Mouse (Mus musculus): ENCODE measurements at regions not wholly inside any gene's neighbourhood (a gene's known extent, or its start where the extent isn't known, plus 50 kb on each side); places are given as distances from the start of the nearest gene placed in this dataset.
A peak's percentile ranks its signal among the peaks of the same experiment; 100 is the strongest.

DNA sequence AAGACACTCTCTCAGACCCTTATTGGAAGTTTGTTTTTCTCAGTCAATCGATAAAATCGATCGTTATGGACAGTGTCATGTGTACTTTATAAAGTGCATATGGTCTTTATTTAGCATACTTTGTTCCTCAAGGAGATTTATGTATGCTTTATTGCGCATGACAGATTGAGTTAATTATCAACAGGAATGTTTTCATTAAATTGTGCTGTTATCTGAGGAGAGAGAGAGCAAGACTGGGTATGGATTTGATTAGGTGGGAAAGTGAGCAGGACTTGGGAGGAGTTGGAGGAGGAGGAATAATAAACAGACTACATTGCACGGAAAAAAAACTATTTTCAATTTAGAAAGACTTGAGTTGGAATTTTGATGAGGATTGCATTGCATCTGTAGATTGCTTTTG is 183.8 kb upstream of the Sstr1 start:
- DNase-seq (ENCODE audit: low read depth): no peak

- no peak for DNase-seq (ENCODE audit: low read depth)
Observed at GRCm38 (mm10) chr12:58056368-58056860, 155.2 kb upstream of the Sstr1 start.

DNA sequence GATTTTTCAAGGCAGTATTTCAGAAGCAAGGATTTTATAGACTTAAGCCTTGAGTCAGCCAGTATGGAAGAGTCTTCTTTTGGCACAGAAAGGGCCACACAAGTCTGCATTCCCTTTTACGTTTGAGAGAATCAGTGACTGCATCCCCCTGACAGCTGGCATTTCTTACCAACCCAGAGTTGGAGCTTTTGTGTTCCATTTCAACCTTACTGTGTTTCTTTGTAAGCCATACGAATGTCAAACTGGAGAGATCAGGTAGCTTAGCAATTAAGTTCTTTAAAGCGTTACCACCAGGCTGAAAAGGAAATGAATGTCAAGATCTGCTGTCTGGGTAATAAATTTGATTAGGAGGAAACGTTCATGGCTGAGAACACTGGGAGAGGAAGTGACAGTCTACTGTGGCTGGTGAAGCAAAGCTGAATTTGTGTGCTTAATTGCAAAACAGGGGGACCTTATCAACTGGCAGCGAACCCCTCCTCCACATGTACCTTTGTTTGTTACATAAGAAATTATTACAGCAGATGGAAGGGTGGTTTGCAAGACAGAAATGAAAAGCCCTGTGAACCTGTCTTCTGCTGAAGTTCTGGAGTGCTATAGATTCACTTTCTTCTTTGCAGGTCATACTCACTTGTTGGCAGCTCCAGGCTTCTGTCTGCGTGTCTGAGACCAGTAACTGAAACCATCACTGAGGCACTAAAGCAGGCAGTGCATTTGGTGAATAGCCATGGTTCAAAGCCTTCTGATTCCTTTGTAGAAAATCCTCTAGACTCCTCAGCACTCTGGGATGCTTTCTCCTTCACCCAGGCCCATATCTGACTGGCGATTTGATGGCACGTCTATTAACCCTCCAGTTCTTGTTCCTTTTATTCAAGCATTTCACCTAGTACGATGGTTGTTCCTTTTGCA is 144.0 kb upstream of the Sstr1 start:
- DNase-seq (ENCODE audit: low read depth): peak; percentile 1

DNA sequence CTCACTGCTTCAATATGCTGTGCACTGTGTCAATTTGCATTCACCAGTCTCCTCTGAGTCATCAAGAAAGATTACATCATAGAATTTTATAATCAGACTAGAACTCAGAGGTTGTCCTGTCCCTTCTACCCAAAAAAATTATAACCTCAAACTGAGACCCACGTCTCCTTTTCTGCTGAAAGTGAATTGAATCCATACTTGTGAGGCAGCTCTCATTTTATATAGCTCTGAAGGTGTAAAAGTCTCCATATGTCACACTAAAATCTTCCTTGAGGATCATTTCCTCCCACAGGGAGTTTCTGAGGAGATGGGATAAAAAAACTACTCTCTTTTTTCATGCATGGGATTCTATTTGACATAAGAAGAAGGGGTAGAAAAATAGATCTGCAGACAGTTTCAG is 124.3 kb upstream of the Sstr1 start:
- no peak for DNase-seq (ENCODE audit: low read depth)

- no peak for DNase-seq (ENCODE audit: low read depth)
Observed at GRCm38 (mm10) chr12:58112643-58113042, 98.9 kb upstream of the Sstr1 start.

- no peak for DNase-seq (ENCODE audit: low read depth)
Observed at GRCm38 (mm10) chr12:58139121-58139520, 72.5 kb upstream of the Sstr1 start.

DNA sequence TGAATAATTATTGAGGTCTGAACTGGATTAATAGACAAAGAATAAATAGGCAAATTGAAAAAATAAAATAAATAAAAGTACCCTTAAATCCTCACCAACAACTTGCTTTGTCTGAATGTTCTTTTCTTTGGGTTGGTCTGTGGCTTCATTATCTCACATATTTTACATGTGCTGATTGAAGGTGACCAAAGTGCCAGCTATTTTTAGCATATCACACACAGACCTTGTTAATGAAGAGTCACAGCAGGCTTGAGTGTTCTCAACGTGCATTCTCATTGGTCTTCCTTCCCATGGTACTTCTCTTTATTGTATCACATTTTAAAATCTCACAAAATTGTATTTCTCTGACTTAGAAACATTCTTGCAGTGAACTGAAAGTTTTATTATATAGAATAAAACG is 59.7 kb upstream of the Sstr1 start:
- no peak for DNase-seq (ENCODE audit: low read depth)
